ENCODE assay signal across 8 mouse cellular contexts in the genomic region with DNA sequence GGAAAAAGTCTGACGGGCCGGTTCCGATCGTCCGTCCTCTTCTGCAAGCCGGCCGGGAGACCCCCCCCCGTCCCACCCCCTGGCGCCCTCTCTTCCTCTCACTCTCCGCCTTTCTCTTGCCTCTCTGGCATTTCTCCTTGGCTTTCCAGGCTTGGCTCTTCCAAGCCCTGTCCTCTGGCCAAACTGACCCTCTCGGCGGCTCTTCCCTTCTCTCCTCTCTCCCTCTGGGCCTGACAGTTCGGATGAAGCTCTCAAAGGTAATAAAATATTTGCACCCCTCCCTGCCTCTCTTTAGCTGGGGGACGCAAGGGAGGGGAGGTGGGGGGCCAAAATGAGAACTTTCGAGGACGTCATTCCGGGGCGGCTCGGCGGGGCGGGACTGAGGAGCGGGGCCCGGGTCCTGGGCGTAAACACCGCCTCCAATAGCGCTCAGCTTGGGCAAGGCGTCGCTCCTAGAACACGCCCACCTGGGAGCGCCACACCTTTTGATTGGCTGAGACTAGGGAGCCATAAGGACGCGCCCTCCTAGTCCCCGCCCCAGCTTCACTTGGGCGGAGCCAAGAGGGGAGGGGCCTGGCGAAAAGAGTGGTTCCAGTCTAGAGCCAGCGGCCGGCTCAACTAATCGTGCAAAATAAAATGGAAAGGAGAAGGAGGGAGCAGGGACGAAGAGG. TPM values are rescaled to one million over a fixed set of nuclear protein-coding genes. Genes with fewer than 3 reads are reported as not detected.
DNase-seq lines count a peak whose midpoint lies in the region; ATAC-seq lines count a peak whose summit lies in the region.

A gene (minus strand): TSS at position 52 of the 671 bp plus-strand sequence.

- whole genome bisulfite sequencing in forebrain, embryonic 10.5 days = 0% methylated on average over 39 of the region's 39 CpGs
- under 1% methylated on average over 36 of the region's 39 CpGs for WGBS in limb, embryonic 11.5 days
- WGBS in midbrain, embryonic 10.5 days = under 1% methylated on average over 39 of the region's 39 CpGs

- peak; percentile 34 for DNase-seq in thymus, postnatal 4 days
- DNase-seq in thymus, adult 18-20 months = no peak
- DNase-seq in forebrain, embryonic 10.5 days (ENCODE audit: extremely low spot score, low spot score) = peak; percentile 91
- DNase-seq in heart, postnatal 4 days = peak; percentile 74
- peak; percentile 92 for DNase-seq in limb, embryonic 11.5 days (ENCODE audit: low spot score)
- peak; percentile 96 for DNase-seq in midbrain, embryonic 10.5 days (ENCODE audit: low spot score)
- DNase-seq in urinary bladder, postnatal 4 days (ENCODE audit: low spot score in 2 of 2) = peak; percentile 64 to 74
- no peak for DNase-seq in right cerebral cortex, postnatal 14 days

- peak; percentile 95 for ATAC-seq in limb, embryonic 11.5 days (ENCODE audit: insufficient number of reproducible peaks, low FRiP score, low TSS enrichment, low read depth)

- peak within 1 kb of the TSS; percentile 4; the same call in 1 of the 2 replicates for H3K9ac ChIP-seq in limb, embryonic 11.5 days (ENCODE audit: low read length)

- H3K4me1 ChIP-seq in forebrain, embryonic 10.5 days = peaks cover 34% of the 10 kb centered on the region
- peaks cover 10% of the 10 kb centered on the region for H3K4me1 ChIP-seq in limb, embryonic 11.5 days (ENCODE audit: control insufficient read depth, insufficient read depth, low read length)
- peaks cover 65% of the 10 kb centered on the region for H3K4me1 ChIP-seq in midbrain, embryonic 10.5 days

- peak within 1 kb of the TSS; percentile 60 for H3K4me2 ChIP-seq in limb, embryonic 11.5 days (ENCODE audit: low read depth, severe bottlenecking)

- peaks cover 100% of the 10 kb centered on the region for H3K27me3 ChIP-seq in forebrain, embryonic 10.5 days (ENCODE audit: poor library complexity, severe bottlenecking)
- H3K27me3 ChIP-seq in limb, embryonic 11.5 days (ENCODE audit: control insufficient read depth, insufficient read depth, low read length) = peaks cover 79% of the 10 kb centered on the region
- peaks cover 100% of the 10 kb centered on the region for H3K27me3 ChIP-seq in midbrain, embryonic 10.5 days (ENCODE audit: low read depth, poor library complexity, severe bottlenecking)

- H3K27ac ChIP-seq in forebrain, embryonic 10.5 days = peak within 1 kb of the TSS; percentile 44
- H3K27ac ChIP-seq in limb, embryonic 11.5 days (replicated peaks; ENCODE audit: low read depth, low read length) = no peak within 1 kb of the TSS
- H3K27ac ChIP-seq in midbrain, embryonic 10.5 days (replicated peaks) = peak within 1 kb of the TSS; percentile 92

- H3K4me3 ChIP-seq in forebrain, embryonic 10.5 days = peak within 1 kb of the TSS; percentile 52
- H3K4me3 ChIP-seq in limb, embryonic 11.5 days (ENCODE audit: low read depth, low read length) = peak within 1 kb of the TSS; percentile 31
- peak within 1 kb of the TSS; percentile 76 for H3K4me3 ChIP-seq in midbrain, embryonic 10.5 days

- H3K9me3 ChIP-seq in forebrain, embryonic 10.5 days = no peaks in the 10 kb centered on the region
- H3K9me3 ChIP-seq in limb, embryonic 11.5 days (ENCODE audit: control insufficient read depth, low read length) = no peaks in the 10 kb centered on the region
- H3K9me3 ChIP-seq in midbrain, embryonic 10.5 days (replicated peaks) = no peaks in the 10 kb centered on the region

- no peaks in the 10 kb centered on the region for H3K36me3 ChIP-seq in forebrain, embryonic 10.5 days (replicated peaks)
- no peaks in the 10 kb centered on the region for H3K36me3 ChIP-seq in limb, embryonic 11.5 days (ENCODE audit: control insufficient read depth, insufficient read depth, low read length)
- no peaks in the 10 kb centered on the region for H3K36me3 ChIP-seq in midbrain, embryonic 10.5 days

RNA-seq across cellular contexts. Expression of the gene that starts here (rescaled TPM):
- polyA plus RNA-seq in forebrain, embryonic 10.5 days (2016; fragmentation: Nextera tagmentation; extraction: Ambion mirVana) = 1.0 and 1.1 TPM in 2 replicates
- total RNA-seq in heart, postnatal 4 days (2021) = not detected
- polyA plus RNA-seq in limb, embryonic 11.5 days (2014; fragmentation: Nextera tagmentation; extraction: Ambion mirVana) = 0.11 TPM in 1 of 2 replicates, not detected in the other
- polyA plus RNA-seq in midbrain, embryonic 10.5 days (2016; fragmentation: Nextera tagmentation; extraction: Ambion mirVana) = 9.0 and 11.0 TPM in 2 replicates

Comparison
In these comparisons a context has a peak if more than half of its experiments do, and no peak if none do; other contexts are left out.
1. DNase-seq: peak in thymus, postnatal 4 days (single experiment), forebrain, embryonic 10.5 days (single experiment), midbrain, embryonic 10.5 days (single experiment) and urinary bladder, postnatal 4 days (2 of 2); none in thymus, adult 18-20 months (0 of 2) and right cerebral cortex, postnatal 14 days (single experiment).
2. Peak in DNase-seq in heart, postnatal 4 days; RNA of the gene not detected or under 1 TPM.
3. Peak in DNase-seq, ATAC-seq, H3K4me3 ChIP-seq, H3K9ac ChIP-seq and H3K4me2 ChIP-seq in limb, embryonic 11.5 days; RNA of the gene not detected or under 1 TPM.
4. Peak in every context shown above with its lines, with median percentiles within 50 percentile points of each other: H3K4me3 ChIP-seq.